Mouse (Mus musculus) midbrain, postnatal 0 days (tissue): ENCODE data around the gene Prdm16. TPM values are rescaled to one million over a fixed set of nuclear protein-coding genes. Genes with fewer than 3 reads are reported as not detected.

ENCODE experiments used
- ATAC-seq: fragments of 200-750 bp; cut with Nextera tagmentation; 2 replicates; pipeline ENCODE4 v1.8.0; 2017; ENCODE audit warnings: moderate number of reproducible peaks, mild to moderate bottlenecking, moderate TSS enrichment, moderate library complexity; ENCODE audit not compliant: low FRiP score
- DNase-seq: peaks from one replicate; pipeline ENCODE4 v3.0.0-alpha.2; 2015; ENCODE audit warnings: low spot score
- H3K27ac ChIP-seq: fragments of 300-500 bp; sonication (generic); 2 replicates; pipeline ENCODE4 v1.5.1; 2014; ENCODE audit warnings: low read depth, mild to moderate bottlenecking, low read length, mixed read lengths
- H3K27me3 ChIP-seq: fragments of 300-500 bp; sonication (generic); 2 replicates; pipeline ENCODE4 v1.6.1; 2014; ENCODE audit warnings: low read length, control low read depth, mixed read lengths; ENCODE audit not compliant: insufficient read depth
- H3K36me3 ChIP-seq: fragments of 300-500 bp; sonication (generic); 2 replicates; pipeline ENCODE4 v1.6.1; 2014; ENCODE audit warnings: low read length, control low read depth, mixed read lengths; ENCODE audit not compliant: insufficient read depth
- H3K4me1 ChIP-seq: fragments of 300-500 bp; sonication (generic); 2 replicates; pipeline ENCODE4 v1.6.1; 2014; ENCODE audit warnings: mild to moderate bottlenecking, control low read depth, antibody characterized with exemption, low read length, mixed read lengths; ENCODE audit not compliant: insufficient read depth
- H3K4me2 ChIP-seq: fragments of 300-500 bp; sonication (generic); 2 replicates; pipeline ENCODE4 v1.6.1; 2014; ENCODE audit warnings: low read depth, mild to moderate bottlenecking, low read length, mixed read lengths; ENCODE audit not compliant: poor library complexity, severe bottlenecking
- H3K4me3 ChIP-seq: fragments of 300-500 bp; sonication (generic); 2 replicates; pipeline ENCODE4 v1.5.1; 2014; ENCODE audit warnings: low read depth, mild to moderate bottlenecking, low read length, moderate library complexity
- H3K9ac ChIP-seq: fragments of 300-500 bp; sonication (generic); replicated peaks from 2 replicates; pipeline ENCODE4 v1.6.1; 2014; ENCODE audit warnings: mild to moderate bottlenecking, low read length, moderate library complexity, mixed read lengths; ENCODE audit not compliant: poor library complexity, severe bottlenecking
- H3K9me3 ChIP-seq: fragments of 300-500 bp; sonication (generic); 2 replicates; pipeline ENCODE4 v1.6.1; 2016; ENCODE audit warnings: low read length, control low read depth
- CTCF ChIP-seq: IDR thresholded peaks from 2 replicates; pipeline ENCODE4 v1.5.1; 2016; ENCODE audit warnings: antibody characterized with exemption, mild to moderate bottlenecking
- WGBS: fragments of 180-500 bp; shearing (Covaris S2); extraction: QIAGEN DNeasy Blood & Tissue Kit; methylation state at CpG from one replicate; pipeline ENCODE4 v1.1.7; 2014; 5-methylcytosine and 5-hydroxymethylcytosine counted together
- polyA plus RNA-seq: library from polyadenylated mRNA; unstranded; fragments of >200 nt; fragmentation: Nextera tagmentation; extraction: Ambion mirVana; gene quantifications from 2 replicates; pipeline ENCODE4 v1.2.1, GENCODE M21; 2015
- total RNA-seq: library from RNA; depleted of rRNA; stranded (reverse); fragments of >200 nt; gene quantifications from 2 replicates; pipeline ENCODE4 v1.2.3, GENCODE M21; 2014

Prdm16 gene
- total and polyA plus RNA-seq, 2 experiments from 2014 or later: 9.3 to 10.7 TPM

DNA sequence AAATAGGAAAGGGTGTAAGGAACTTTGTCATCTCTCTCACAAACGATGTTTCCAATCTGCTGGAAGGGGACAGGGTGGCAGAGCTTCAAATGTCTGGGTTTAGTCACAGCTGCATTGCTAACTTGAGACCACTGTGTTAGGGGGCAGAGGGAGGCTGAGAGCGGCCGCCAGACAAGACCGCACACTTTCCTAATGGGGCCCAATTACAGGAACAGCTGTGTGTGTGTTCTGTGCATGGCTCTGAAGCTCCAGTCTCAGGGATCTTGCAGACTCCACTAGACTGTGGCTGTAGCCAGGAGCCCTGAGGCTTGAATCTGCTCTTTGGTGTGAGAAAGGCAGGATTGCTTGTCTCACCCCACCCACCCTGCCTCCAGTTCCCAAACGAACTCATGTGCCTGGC, 148.6 kb downstream of the Prdm16 start:
- ATAC-seq (no peak), DNase-seq (no peak)
- Histone ChIP-seq H3K27me3 (peaks cover 25% of the 10 kb centered on the region), H3K4me3 (no peak overlapping the region), H3K9me3 (no peaks in the 10 kb centered on the region), H3K4me2 (no peak overlapping the region), H3K36me3 (no peaks in the 10 kb centered on the region), H3K4me1 (no peaks in the 10 kb centered on the region), H3K9ac (no peak overlapping the region), H3K27ac (no peak overlapping the region)
- 44% methylated on average over 5 of the region's 5 CpGs for WGBS
- no peak for TF ChIP-seq CTCF

DNA sequence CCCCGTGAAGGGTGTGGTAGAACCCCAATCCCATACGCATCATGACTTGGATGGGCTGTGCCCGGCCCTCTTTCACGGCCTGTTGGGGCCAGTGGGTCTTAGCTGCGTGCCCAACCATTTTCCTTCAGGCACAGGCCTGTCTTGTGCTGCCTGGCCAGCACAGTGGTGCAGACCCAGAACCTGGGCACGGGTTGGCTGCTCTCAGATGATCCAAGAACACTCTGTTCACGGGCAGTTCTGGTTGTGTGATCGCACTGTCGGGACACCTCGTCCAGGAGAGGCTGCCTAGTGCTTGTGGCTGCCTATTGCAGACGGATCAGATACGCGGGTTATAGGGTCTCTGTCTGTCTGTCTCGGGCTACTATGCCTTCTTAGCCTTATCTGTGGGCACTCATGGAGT, 154.0 kb downstream of the Prdm16 start:
- H3K4me3 ChIP-seq: no peak overlapping the region
- peaks cover 22% of the 10 kb centered on the region for H3K27me3 ChIP-seq
- no peaks in the 10 kb centered on the region for H3K9me3 ChIP-seq
- no peak for ATAC-seq
- no peaks in the 10 kb centered on the region for H3K4me1 ChIP-seq
- DNase-seq: no peak
- no peak overlapping the region for H3K27ac ChIP-seq
- H3K9ac ChIP-seq: no peak overlapping the region
- no peaks in the 10 kb centered on the region for H3K36me3 ChIP-seq
- no peak for TF ChIP-seq CTCF
- WGBS: 88% methylated on average over 14 of the region's 14 CpGs
- no peak overlapping the region for H3K4me2 ChIP-seq

DNA sequence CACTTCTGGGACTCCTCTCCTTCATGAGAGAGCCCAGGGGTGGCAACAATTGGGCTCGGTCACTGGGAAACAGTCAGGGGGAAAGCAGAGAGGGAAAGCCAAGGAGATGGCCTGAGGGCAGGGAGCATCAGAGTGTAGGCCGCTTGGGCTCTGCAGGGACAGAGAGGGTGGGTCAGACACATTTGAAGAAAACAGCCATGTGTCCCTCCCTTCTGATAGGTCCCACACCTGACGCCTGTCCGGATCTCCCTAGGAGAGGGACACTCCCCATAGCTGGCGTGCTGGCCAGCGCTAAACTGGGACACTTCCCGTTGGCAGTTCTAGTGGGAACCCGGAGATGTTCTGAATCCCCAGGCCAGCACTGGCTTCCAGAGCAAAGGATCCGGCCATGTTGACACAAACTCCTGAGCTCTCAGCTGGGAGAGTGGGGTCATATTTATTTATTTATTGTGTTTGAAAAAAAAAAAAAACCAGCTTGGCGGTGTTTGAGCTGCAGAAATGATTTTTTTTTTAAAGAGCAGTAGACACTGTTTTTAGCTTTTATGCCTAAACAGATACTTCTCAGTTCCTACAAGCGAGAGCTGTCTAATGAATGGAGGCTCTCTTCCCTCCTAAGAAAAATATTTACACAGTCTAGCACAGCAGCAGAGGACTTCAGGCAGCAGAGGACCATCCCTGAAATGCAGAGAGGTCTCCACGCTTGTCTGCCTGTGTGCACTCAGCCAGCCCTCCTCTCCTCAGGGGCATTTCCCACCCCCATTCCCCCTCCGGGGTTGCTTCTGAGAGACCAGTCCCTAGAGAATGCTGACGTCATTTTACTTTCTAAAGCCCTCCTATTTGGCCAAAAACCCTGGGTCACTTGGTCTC, 154.7 kb downstream of the Prdm16 start:
- H3K4me2 ChIP-seq: no peak overlapping the region
- H3K27me3 ChIP-seq: peaks cover 22% of the 10 kb centered on the region
- H3K27ac ChIP-seq: no peak overlapping the region
- WGBS: 67% methylated on average over 14 of the region's 14 CpGs
- no peak for TF ChIP-seq CTCF
- no peaks in the 10 kb centered on the region for H3K9me3 ChIP-seq
- ATAC-seq: no peak
- H3K36me3 ChIP-seq: no peaks in the 10 kb centered on the region
- no peaks in the 10 kb centered on the region for H3K4me1 ChIP-seq
- DNase-seq: no peak
- H3K9ac ChIP-seq: no peak overlapping the region
- H3K4me3 ChIP-seq: no peak overlapping the region

DNA sequence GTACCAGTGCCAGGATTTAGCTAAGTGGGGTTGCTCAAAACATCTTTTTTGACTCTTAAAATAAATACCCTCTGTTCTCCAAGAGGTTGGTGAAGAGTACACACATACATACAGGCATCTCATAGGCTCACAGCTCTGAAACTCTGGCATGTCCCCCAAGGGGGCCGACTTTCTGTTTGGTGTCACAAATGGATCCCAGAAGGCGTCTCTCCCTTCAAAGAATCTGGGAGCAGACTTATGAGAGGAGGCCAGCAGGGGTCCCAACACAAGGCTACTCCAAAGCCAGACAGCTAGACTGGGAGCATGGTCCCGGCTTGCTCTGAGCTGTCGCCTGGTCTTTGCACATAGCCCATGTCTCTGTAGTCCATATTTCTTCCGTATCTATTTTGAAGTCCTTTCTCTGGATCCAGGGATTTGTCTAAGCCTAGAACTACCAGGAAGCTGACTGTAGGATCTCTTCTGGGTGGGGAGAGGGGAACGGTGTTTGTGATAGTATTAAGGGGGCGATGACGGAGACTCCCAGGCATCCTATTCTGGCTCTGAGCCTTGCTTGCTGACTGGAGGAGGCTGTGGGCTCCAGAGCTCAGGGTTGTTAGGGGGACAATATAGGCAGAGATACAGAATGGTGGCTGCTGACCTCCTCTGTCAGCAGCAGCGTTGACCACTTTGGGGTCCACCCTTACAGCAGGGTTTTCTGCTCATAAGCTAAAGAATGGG, 156.0 kb downstream of the Prdm16 start:
- H3K9me3 ChIP-seq: no peaks in the 10 kb centered on the region
- DNase-seq (no peak), ATAC-seq (no peak)
- H3K27ac ChIP-seq: no peak overlapping the region
- H3K4me1 ChIP-seq: no peaks in the 10 kb centered on the region
- WGBS: 76% methylated on average over 9 of the region's 9 CpGs
- no peak overlapping the region for H3K4me2 ChIP-seq
- H3K9ac ChIP-seq: no peak overlapping the region
- H3K27me3 ChIP-seq: peaks cover 19% of the 10 kb centered on the region
- H3K4me3 ChIP-seq: no peak overlapping the region
- no peak for TF ChIP-seq CTCF
- no peaks in the 10 kb centered on the region for H3K36me3 ChIP-seq

DNA sequence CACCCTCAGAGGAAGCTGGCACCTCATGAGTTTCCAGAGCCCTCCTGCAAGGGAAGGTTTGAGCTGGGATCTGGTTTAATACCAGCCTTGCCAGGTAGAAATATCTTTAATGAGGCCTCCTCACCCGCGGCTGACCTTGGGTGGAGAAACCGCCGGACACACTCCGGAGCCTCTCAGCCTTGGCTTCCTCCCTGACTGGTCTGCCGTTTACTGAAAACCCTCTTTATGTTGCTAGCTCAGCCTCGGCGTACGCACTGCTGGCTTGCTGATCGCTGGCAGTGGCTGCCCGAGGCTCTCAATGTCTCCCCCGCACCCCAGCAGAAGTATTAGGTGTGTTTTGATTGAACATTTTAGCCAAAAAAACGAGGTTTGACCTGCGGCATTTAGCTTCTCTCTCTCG, 156.5 kb downstream of the Prdm16 start:
- peaks cover 23% of the 10 kb centered on the region for H3K27me3 ChIP-seq
- no peak overlapping the region for H3K27ac ChIP-seq
- no peak overlapping the region for H3K4me3 ChIP-seq
- H3K4me2 ChIP-seq: no peak overlapping the region
- H3K9ac ChIP-seq: no peak overlapping the region
- DNase-seq: no peak
- no peak for TF ChIP-seq CTCF
- no peaks in the 10 kb centered on the region for H3K4me1 ChIP-seq
- WGBS: 60% methylated on average over 15 of the region's 15 CpGs
- no peaks in the 10 kb centered on the region for H3K36me3 ChIP-seq
- ATAC-seq: no peak
- no peaks in the 10 kb centered on the region for H3K9me3 ChIP-seq
